Mouse (Mus musculus): ENCODE data around the gene Cnot2. TPM values are rescaled to one million over a fixed set of nuclear protein-coding genes. Genes with fewer than 3 reads are reported as not detected.
"Not testable (repeated sequence)": the region's sequence is repeated elsewhere in the genome, so short reads cannot be mapped to it uniquely, and the experiment has no call there.

Cnot2 gene
- polyA plus RNA-seq (2015; fragmentation: Nextera tagmentation; extraction: Ambion mirVana) = 33.5 and 36.2 TPM in 2 replicates

- no peaks in the 10 kb centered on the region for H3K9me3 ChIP-seq (replicated peaks; ENCODE audit: control insufficient read depth, low read length)
- peak within 1 kb of the TSS; percentile 73 for H3K4me3 ChIP-seq (ENCODE audit: low read depth, low read length)
- no peaks in the 10 kb centered on the region for H3K36me3 ChIP-seq (ENCODE audit: control insufficient read depth, insufficient read depth)
- ATAC-seq (ENCODE audit: low read depth) = peak; percentile 86
- peak within 1 kb of the TSS; percentile 96 for H3K9ac ChIP-seq (ENCODE audit: low read depth, low read length)
- peaks cover 5% of the 10 kb centered on the region for H3K4me1 ChIP-seq (ENCODE audit: control insufficient read depth, low read depth, low read length)
- WGBS (ENCODE audit: insufficient replicate concordance) = under 1% methylated on average over 44 of the region's 47 CpGs
- H3K27ac ChIP-seq (ENCODE audit: low read length) = peak within 1 kb of the TSS; percentile 95
- H3K4me2 ChIP-seq (ENCODE audit: low read depth, low read length) = peak within 1 kb of the TSS; percentile 81
- H3K27me3 ChIP-seq (ENCODE audit: control insufficient read depth, insufficient read depth, low read depth, low read length) = no peaks in the 10 kb centered on the region
These were observed at the start of gene Cnot2 for GRCm38 (mm10) chr10:116581369-116581718. TSS of gene Cnot2 (minus strand) at chr10:116581511.

GRCm38 (mm10) chr10:116628926-116629325 lies 47.6 kb upstream of the Cnot2 start:
- no peaks in the 10 kb centered on the region for H3K9me3 ChIP-seq (replicated peaks; ENCODE audit: control insufficient read depth, low read length)
- ATAC-seq (ENCODE audit: low read depth) = no peak

GRCm38 (mm10) chr10:116626009-116626408 lies 44.7 kb upstream of the Cnot2 start:
- H3K27me3 ChIP-seq (ENCODE audit: control insufficient read depth, insufficient read depth, low read depth, low read length) = no peaks in the 10 kb centered on the region
- H3K4me3 ChIP-seq (ENCODE audit: low read depth, low read length) = no peak overlapping the region
- H3K4me1 ChIP-seq (ENCODE audit: control insufficient read depth, low read depth, low read length) = no peaks in the 10 kb centered on the region
- H3K4me2 ChIP-seq (ENCODE audit: low read depth, low read length) = no peak overlapping the region
- H3K9ac ChIP-seq (ENCODE audit: low read depth, low read length) = no peak overlapping the region
- no peak overlapping the region for H3K27ac ChIP-seq (ENCODE audit: low read length)
- 61% methylated on average over 1 of the region's 1 CpGs for WGBS (ENCODE audit: insufficient replicate concordance)
- H3K9me3 ChIP-seq (replicated peaks; ENCODE audit: control insufficient read depth, low read length) = peaks cover 3% of the 10 kb centered on the region; the same call in 1 of the 2 replicates
- no peaks in the 10 kb centered on the region for H3K36me3 ChIP-seq (ENCODE audit: control insufficient read depth, insufficient read depth)
- no peak for ATAC-seq (ENCODE audit: low read depth)

More at GRCm38 (mm10) chr10:116628926-116629325, 47.6 kb upstream of the Cnot2 start:
- no peak overlapping the region for H3K4me3 ChIP-seq (ENCODE audit: low read depth, low read length)
- 52% methylated on average over 5 of the region's 5 CpGs for WGBS (ENCODE audit: insufficient replicate concordance)
- no peaks in the 10 kb centered on the region for H3K27me3 ChIP-seq (ENCODE audit: control insufficient read depth, insufficient read depth, low read depth, low read length)
- H3K4me1 ChIP-seq (ENCODE audit: control insufficient read depth, low read depth, low read length) = no peaks in the 10 kb centered on the region
- H3K27ac ChIP-seq (ENCODE audit: low read length) = no peak overlapping the region
- no peak overlapping the region for H3K4me2 ChIP-seq (ENCODE audit: low read depth, low read length)
- H3K9ac ChIP-seq (ENCODE audit: low read depth, low read length) = no peak overlapping the region
- H3K36me3 ChIP-seq (ENCODE audit: control insufficient read depth, insufficient read depth) = no peaks in the 10 kb centered on the region

- H3K4me1 ChIP-seq (ENCODE audit: control insufficient read depth, low read depth, low read length); H3K4me2 ChIP-seq (ENCODE audit: low read depth, low read length); H3K36me3 ChIP-seq (ENCODE audit: control insufficient read depth, insufficient read depth); H3K4me3 ChIP-seq (ENCODE audit: low read depth, low read length); H3K9ac ChIP-seq (ENCODE audit: low read depth, low read length); ATAC-seq (ENCODE audit: low read depth); H3K9me3 ChIP-seq (replicated peaks; ENCODE audit: control insufficient read depth, low read length); H3K27ac ChIP-seq (ENCODE audit: low read length); H3K27me3 ChIP-seq (ENCODE audit: control insufficient read depth, insufficient read depth, low read depth, low read length): not testable (repeated sequence)
- 74% methylated on average over 8 of the region's 10 CpGs for WGBS (ENCODE audit: insufficient replicate concordance)
These were observed 31.9 kb upstream of the Cnot2 start for GRCm38 (mm10) chr10:116613250-116613649.

- Histone ChIP-seq H3K9ac (ENCODE audit: low read depth, low read length) (no peak overlapping the region), H3K4me1 (ENCODE audit: control insufficient read depth, low read depth, low read length) (no peaks in the 10 kb centered on the region), H3K9me3 (replicated peaks; ENCODE audit: control insufficient read depth, low read length) (no peaks in the 10 kb centered on the region), H3K27me3 (ENCODE audit: control insufficient read depth, insufficient read depth, low read depth, low read length) (no peaks in the 10 kb centered on the region), H3K4me2 (ENCODE audit: low read depth, low read length) (no peak overlapping the region), H3K36me3 (ENCODE audit: control insufficient read depth, insufficient read depth) (no peaks in the 10 kb centered on the region), H3K4me3 (ENCODE audit: low read depth, low read length) (no peak overlapping the region), H3K27ac (ENCODE audit: low read length) (no peak overlapping the region)
- no peak for ATAC-seq (ENCODE audit: low read depth)
- 85% methylated on average over 4 of the region's 4 CpGs for WGBS (ENCODE audit: insufficient replicate concordance)
These were observed 23.5 kb upstream of the Cnot2 start for GRCm38 (mm10) chr10:116604905-116605162.

GRCm38 (mm10) chr10:116604081-116604904 lies 23.0 kb upstream of the Cnot2 start:
- Histone ChIP-seq H3K27ac (ENCODE audit: low read length) (no peak overlapping the region), H3K4me3 (ENCODE audit: low read depth, low read length) (no peak overlapping the region), H3K9me3 (replicated peaks; ENCODE audit: control insufficient read depth, low read length) (no peaks in the 10 kb centered on the region), H3K4me1 (ENCODE audit: control insufficient read depth, low read depth, low read length) (no peaks in the 10 kb centered on the region), H3K27me3 (ENCODE audit: control insufficient read depth, insufficient read depth, low read depth, low read length) (no peaks in the 10 kb centered on the region), H3K9ac (ENCODE audit: low read depth, low read length) (no peak overlapping the region), H3K36me3 (ENCODE audit: control insufficient read depth, insufficient read depth) (no peaks in the 10 kb centered on the region), H3K4me2 (ENCODE audit: low read depth, low read length) (no peak overlapping the region)
- WGBS (ENCODE audit: insufficient replicate concordance) = 58% methylated on average over 6 of the region's 6 CpGs
- no peak for ATAC-seq (ENCODE audit: low read depth)

- no peak for ATAC-seq (ENCODE audit: low read depth)
- Histone ChIP-seq H3K4me1 (ENCODE audit: control insufficient read depth, low read depth, low read length) (no peaks in the 10 kb centered on the region), H3K9me3 (replicated peaks; ENCODE audit: control insufficient read depth, low read length) (no peaks in the 10 kb centered on the region), H3K27ac (ENCODE audit: low read length) (no peak overlapping the region), H3K36me3 (ENCODE audit: control insufficient read depth, insufficient read depth) (no peaks in the 10 kb centered on the region), H3K4me3 (ENCODE audit: low read depth, low read length) (no peak overlapping the region), H3K27me3 (ENCODE audit: control insufficient read depth, insufficient read depth, low read depth, low read length) (no peaks in the 10 kb centered on the region), H3K4me2 (ENCODE audit: low read depth, low read length) (no peak overlapping the region), H3K9ac (ENCODE audit: low read depth, low read length) (no peak overlapping the region)
- 68% methylated on average over 14 of the region's 14 CpGs for WGBS (ENCODE audit: insufficient replicate concordance)
These were observed 17.9 kb upstream of the Cnot2 start for GRCm38 (mm10) chr10:116599056-116599850.

GRCm38 (mm10) chr10:116582738-116583137 lies 1.4 kb upstream of the Cnot2 start:
- no peak for ATAC-seq (ENCODE audit: low read depth)
- WGBS (ENCODE audit: insufficient replicate concordance) = 5% methylated on average over 6 of the region's 6 CpGs
- Histone ChIP-seq H3K9ac (ENCODE audit: low read depth, low read length) (peak overlapping the region; percentile 96), H3K4me2 (ENCODE audit: low read depth, low read length) (peak overlapping the region; percentile 81), H3K36me3 (ENCODE audit: control insufficient read depth, insufficient read depth) (no peaks in the 10 kb centered on the region), H3K4me1 (ENCODE audit: control insufficient read depth, low read depth, low read length) (peaks cover 5% of the 10 kb centered on the region; the same call in 1 of the 2 replicates), H3K9me3 (replicated peaks; ENCODE audit: control insufficient read depth, low read length) (no peaks in the 10 kb centered on the region), H3K4me3 (ENCODE audit: low read depth, low read length) (peak overlapping the region; percentile 73), H3K27me3 (ENCODE audit: control insufficient read depth, insufficient read depth, low read depth, low read length) (no peaks in the 10 kb centered on the region), H3K27ac (ENCODE audit: low read length) (no peak overlapping the region)
